Mouse (Mus musculus) limb, embryonic 14.5 days (tissue): ENCODE measurements around the gene Tsr2. TPM values are rescaled to one million over a fixed set of nuclear protein-coding genes. Genes with fewer than 3 reads are reported as not detected.

Experiments
- ATAC-seq: fragments of 200-750 bp; cut with Nextera tagmentation; 2 replicates; pipeline ENCODE4 v1.8.0; 2017; ENCODE audit warnings: low read depth, moderate number of reproducible peaks, moderate TSS enrichment; ENCODE audit not compliant: low FRiP score
- DNase-seq: peaks from one replicate; pipeline ENCODE4 v3.0.0-alpha.2; 2015; ENCODE audit warnings: low spot score
- H3K27ac ChIP-seq: fragments of 300-500 bp; sonication (generic); replicated peaks from 2 replicates; pipeline ENCODE4 v1.5.1; 2014; ENCODE audit warnings: low read depth, mild to moderate bottlenecking, low read length, moderate library complexity, mixed read lengths
- H3K27me3 ChIP-seq: fragments of 300-500 bp; sonication (generic); 2 replicates; pipeline ENCODE4 v1.6.1; 2014; ENCODE audit warnings: low read length, mixed read lengths; ENCODE audit not compliant: control insufficient read depth, insufficient read depth
- H3K36me3 ChIP-seq: fragments of 300-500 bp; sonication (generic); 2 replicates; pipeline ENCODE4 v1.6.1; 2014; ENCODE audit warnings: mild to moderate bottlenecking, low read length, moderate library complexity, mixed read lengths; ENCODE audit not compliant: control insufficient read depth, insufficient read depth
- H3K4me1 ChIP-seq: fragments of 300-500 bp; sonication (generic); 2 replicates; pipeline ENCODE4 v1.6.1; 2014; ENCODE audit warnings: antibody characterized with exemption, low read length, mixed read lengths; ENCODE audit not compliant: control insufficient read depth, insufficient read depth
- H3K4me2 ChIP-seq: fragments of 300-500 bp; sonication (generic); replicated peaks from 2 replicates; pipeline ENCODE4 v1.6.1; 2014; ENCODE audit warnings: low read depth, mild to moderate bottlenecking, low read length, moderate library complexity; ENCODE audit not compliant: severe bottlenecking
- H3K4me3 ChIP-seq: fragments of 300-500 bp; sonication (generic); replicated peaks from 2 replicates; pipeline ENCODE4 v1.5.1; 2014; ENCODE audit warnings: low read length
- H3K9ac ChIP-seq: fragments of 300-500 bp; sonication (generic); 2 replicates; pipeline ENCODE4 v1.6.1; 2014; ENCODE audit warnings: mild to moderate bottlenecking, low read depth, low read length, moderate library complexity; ENCODE audit not compliant: severe bottlenecking
- H3K9me3 ChIP-seq: fragments of 300-500 bp; sonication (generic); 2 replicates; pipeline ENCODE4 v1.6.1; 2016; ENCODE audit warnings: low read length; ENCODE audit not compliant: control insufficient read depth
- POLR2A ChIP-seq: fragments of 200-500 bp; IDR thresholded peaks from 2 replicates; pipeline ENCODE4 v1.8.0; 2012; ENCODE audit warnings: inconsistent platforms, mild to moderate bottlenecking, moderate library complexity, borderline replicate concordance; ENCODE audit not compliant: insufficient read depth, insufficient read length; ENCODE audit errors: extremely low read depth
- WGBS: fragments of 180-500 bp; shearing (Covaris S2); extraction: QIAGEN DNeasy Blood & Tissue Kit; methylation state at CpG from one replicate; pipeline ENCODE4 v1.1.7; 2014; 5-methylcytosine and 5-hydroxymethylcytosine counted together
- polyA plus RNA-seq, 2 experiments: library from polyadenylated mRNA; depleted of rRNA in 1 of 2; stranded (reverse) in 1 of 2; unstranded in 1 of 2; fragments of >200 nt; fragmentation: Nextera tagmentation in 1 of 2; extraction: Ambion mirVana in 1 of 2; gene quantifications; 2 replicates each; pipeline versions ENCODE4 v1.2.1 to v1.2.3; 2012 to 2014

The Tsr2 gene
- polyA plus RNA-seq, 2 experiments = 34.9 to 40.3 TPM

GRCm38 (mm10) chrX:151076007-151076406 is 20.3 kb downstream of the Tsr2 start:
- Histone ChIP-seq H3K36me3 (peaks cover 29% of the 10 kb centered on the region), H3K27me3 (no peaks in the 10 kb centered on the region; the same call in 1 of the 2 replicates), H3K4me3 (no peak overlapping the region), H3K4me1 (no peaks in the 10 kb centered on the region), H3K27ac (no peak overlapping the region), H3K9ac (no peak overlapping the region), H3K4me2 (no peak overlapping the region), H3K9me3 (no peaks in the 10 kb centered on the region)
- 96% methylated on average over 5 of the region's 5 CpGs for WGBS
- no peak for TF ChIP-seq POLR2A
- DNase-seq (no peak), ATAC-seq (no peak)

- Histone ChIP-seq H3K36me3 (peaks cover 24% of the 10 kb centered on the region), H3K9ac (no peak overlapping the region), H3K4me3 (no peak overlapping the region), H3K4me2 (no peak overlapping the region), H3K27me3 (no peaks in the 10 kb centered on the region), H3K4me1 (no peaks in the 10 kb centered on the region), H3K27ac (no peak overlapping the region), H3K9me3 (no peaks in the 10 kb centered on the region)
- TF ChIP-seq POLR2A = no peak
- WGBS = 92% methylated on average over 5 of the region's 5 CpGs
- ATAC-seq = no peak
- DNase-seq = no peak
Measured at GRCm38 (mm10) chrX:151067876-151068275, 28.5 kb downstream of the Tsr2 start.

GRCm38 (mm10) chrX:151066071-151066666 is 30.2 kb downstream of the Tsr2 start:
- no peak for ATAC-seq
- H3K36me3 ChIP-seq = peaks cover 23% of the 10 kb centered on the region
- no peak for TF ChIP-seq POLR2A
- no peak overlapping the region for H3K27ac ChIP-seq
- no peaks in the 10 kb centered on the region for H3K9me3 ChIP-seq
- H3K4me3 ChIP-seq = no peak overlapping the region
- no peak for DNase-seq
- no peak overlapping the region for H3K4me2 ChIP-seq
- no peaks in the 10 kb centered on the region for H3K4me1 ChIP-seq
- 90% methylated on average over 7 of the region's 7 CpGs for WGBS
- no peak overlapping the region for H3K9ac ChIP-seq
- H3K27me3 ChIP-seq = no peaks in the 10 kb centered on the region

DNA sequence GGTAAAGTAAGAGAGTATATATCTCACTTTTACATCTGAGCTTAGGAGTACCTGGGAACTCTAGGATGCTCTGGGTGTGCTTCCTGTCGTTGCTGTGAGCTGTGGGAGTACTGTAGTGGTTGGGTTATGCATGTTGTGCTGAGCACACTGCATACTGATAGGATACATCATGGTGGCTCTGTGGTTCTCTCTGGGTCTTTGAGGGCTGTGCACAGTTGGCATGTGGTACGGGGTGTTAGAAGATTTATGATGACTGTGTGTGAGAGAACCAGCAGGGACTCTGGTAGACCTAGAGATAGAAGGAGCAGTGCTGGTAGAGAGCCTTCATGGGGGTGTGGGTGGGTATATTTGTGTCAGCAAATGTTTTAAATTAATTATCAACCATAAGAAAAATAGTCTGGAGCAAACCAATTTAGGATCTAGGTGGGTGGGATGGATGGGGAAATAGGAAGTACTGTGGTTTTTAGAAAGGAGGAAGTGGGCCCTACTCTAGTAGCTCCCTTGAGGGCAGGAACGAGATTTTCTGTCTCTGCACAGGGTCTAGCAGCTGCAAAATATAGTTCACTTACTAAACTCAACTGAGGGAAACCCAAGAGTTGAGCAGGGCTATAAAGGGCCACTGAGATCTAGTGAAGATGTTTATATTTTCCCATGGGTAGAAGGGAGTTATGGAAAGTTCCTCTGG is 34.6 kb downstream of the Tsr2 start:
- DNase-seq (no peak), ATAC-seq (no peak)
- Histone ChIP-seq H3K27ac (no peak overlapping the region), H3K4me2 (no peak overlapping the region), H3K36me3 (no peaks in the 10 kb centered on the region; the same call in 1 of the 2 replicates), H3K9ac (no peak overlapping the region), H3K27me3 (no peaks in the 10 kb centered on the region), H3K4me1 (no peaks in the 10 kb centered on the region), H3K9me3 (no peaks in the 10 kb centered on the region), H3K4me3 (no peak overlapping the region)
- TF ChIP-seq POLR2A = no peak
- WGBS = 53% methylated on average over 3 of the region's 3 CpGs

DNA sequence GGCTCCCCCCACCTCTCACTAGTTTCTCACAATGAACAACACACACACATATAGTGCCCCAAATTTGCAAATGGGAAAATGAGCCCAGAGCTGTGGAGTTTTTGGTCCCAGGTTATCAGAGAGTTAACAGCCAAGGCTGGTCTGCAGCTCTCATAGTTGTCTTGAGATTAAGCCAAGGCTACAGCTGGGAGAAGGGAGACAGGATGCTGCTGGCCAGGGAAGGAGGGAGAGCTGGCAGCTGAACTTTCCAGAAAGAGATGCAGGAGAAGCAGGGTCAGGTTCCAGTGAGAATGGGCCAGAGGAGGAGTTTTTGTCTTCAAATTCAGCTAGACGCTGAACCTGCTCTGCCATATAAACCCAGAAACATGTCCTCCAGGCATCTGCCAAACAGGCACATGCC is 37.0 kb downstream of the Tsr2 start:
- Histone ChIP-seq H3K36me3 (no peaks in the 10 kb centered on the region), H3K9ac (no peak overlapping the region), H3K4me3 (no peak overlapping the region), H3K4me1 (0 out of 2 replicates have a peak, but pooled peaks cover 3% of the 10 kb centered on the region), H3K4me2 (no peak overlapping the region), H3K27me3 (no peaks in the 10 kb centered on the region), H3K9me3 (no peaks in the 10 kb centered on the region), H3K27ac (no peak overlapping the region)
- no peak for TF ChIP-seq POLR2A
- DNase-seq (no peak), ATAC-seq (no peak)
- WGBS = 75% methylated on average over 1 of the region's 1 CpGs
